Mouse (Mus musculus) E14TG2a.4 (cell line): ENCODE results near the gene Steap1.

Experiments used
- H3K27me3 ChIP-seq: 2 replicates; pipeline ENCODE4 v1.6.1; 2014; ENCODE audit warnings: low read length, control low read depth; ENCODE audit not compliant: insufficient read depth
- H3K36me3 ChIP-seq: 2 replicates; pipeline ENCODE4 v1.6.1; 2014; ENCODE audit warnings: low read length, control low read depth; ENCODE audit not compliant: insufficient read depth
- H3K4me1 ChIP-seq: replicated peaks from 2 replicates; pipeline ENCODE4 v1.6.1; 2014; ENCODE audit warnings: low read depth, low read length, control low read depth
- H3K4me3 ChIP-seq: replicated peaks from 2 replicates; pipeline ENCODE4 v1.5.1; 2014; ENCODE audit warnings: mild to moderate bottlenecking, low read length
- H3K9me3 ChIP-seq: 2 replicates; pipeline ENCODE4 v1.6.1; 2014; ENCODE audit warnings: low read length, control low read depth
- CTCF ChIP-seq: conservative IDR thresholded peaks from 2 replicates; pipeline ENCODE4 v1.5.1; 2014; ENCODE audit warnings: low read length
- NANOG ChIP-seq: IDR thresholded peaks from 2 replicates; pipeline ENCODE4 v1.6.1; 2014; ENCODE audit warnings: borderline replicate concordance, low read length, mixed read lengths
- POU5F1 ChIP-seq: IDR thresholded peaks from 2 replicates; pipeline ENCODE4 v1.6.1; 2014; ENCODE audit warnings: low read length, borderline replicate concordance

Steap1 gene

GRCm38 (mm10) chr5:5693541-5693955 lies 55.6 kb downstream of the Steap1 start:
- Histone ChIP-seq H3K4me3 (peak overlapping the region; percentile 88), H3K27me3 (no peaks in the 10 kb centered on the region), H3K4me1 (peaks cover 68% of the 10 kb centered on the region), H3K9me3 (peaks cover 3% of the 10 kb centered on the region; the same call in 1 of the 2 replicates), H3K36me3 (no peaks in the 10 kb centered on the region)
- TF ChIP-seq NANOG, result no peak
- TF ChIP-seq CTCF, result no peak
- TF ChIP-seq POU5F1, result no peak

- Histone ChIP-seq H3K4me1 (peaks cover 69% of the 10 kb centered on the region), H3K36me3 (no peaks in the 10 kb centered on the region), H3K9me3 (peaks cover 3% of the 10 kb centered on the region; the same call in 1 of the 2 replicates), H3K4me3 (no peak overlapping the region; the same call in 1 of the 2 replicates), H3K27me3 (no peaks in the 10 kb centered on the region)
- TF ChIP-seq POU5F1 (no peak), CTCF (no peak), NANOG (no peak)
Measured at GRCm38 (mm10) chr5:5692167-5692738, 56.9 kb downstream of the Steap1 start.

- Histone ChIP-seq H3K4me3 (no peak overlapping the region), H3K4me1 (peaks cover 82% of the 10 kb centered on the region), H3K9me3 (no peaks in the 10 kb centered on the region), H3K36me3 (no peaks in the 10 kb centered on the region), H3K27me3 (no peaks in the 10 kb centered on the region)
- no peak for TF ChIP-seq POU5F1
- TF ChIP-seq CTCF, result no peak
- TF ChIP-seq NANOG, result no peak
Measured at GRCm38 (mm10) chr5:5688945-5689540, 60.1 kb downstream of the Steap1 start.

GRCm38 (mm10) chr5:5688228-5688627 lies 60.9 kb downstream of the Steap1 start:
- Histone ChIP-seq H3K9me3 (no peaks in the 10 kb centered on the region), H3K27me3 (no peaks in the 10 kb centered on the region), H3K4me1 (peaks cover 83% of the 10 kb centered on the region), H3K4me3 (no peak overlapping the region), H3K36me3 (no peaks in the 10 kb centered on the region)
- TF ChIP-seq CTCF, result no peak
- no peak for TF ChIP-seq POU5F1
- TF ChIP-seq NANOG, result no peak

GRCm38 (mm10) chr5:5686973-5687372 lies 62.2 kb downstream of the Steap1 start:
- H3K36me3 ChIP-seq, result peaks cover 9% of the 10 kb centered on the region
- TF ChIP-seq NANOG (no peak), CTCF (peak; percentile 25; the same call in 1 of the 2 replicates), POU5F1 (no peak)
- H3K9me3 ChIP-seq, result no peaks in the 10 kb centered on the region
- H3K27me3 ChIP-seq, result no peaks in the 10 kb centered on the region
- H3K4me3 ChIP-seq, result no peak overlapping the region
- peaks cover 71% of the 10 kb centered on the region for H3K4me1 ChIP-seq
